Mouse (Mus musculus) embryonic fibroblast, embryonic 13.5 days (primary cell): ENCODE data around the gene Psd.

ENCODE experiments used
- CTCF ChIP-seq: IDR thresholded peaks from 2 replicates; pipeline ENCODE4 v1.5.1; 2011; ENCODE audit warnings: mild to moderate bottlenecking, control low read depth, low read length, moderate library complexity, borderline replicate concordance; ENCODE audit not compliant: insufficient read depth
- POLR2A ChIP-seq: IDR thresholded peaks from 2 replicates; pipeline ENCODE4 v1.6.1; 2011; ENCODE audit warnings: low read depth, mild to moderate bottlenecking, control low read depth, low read length, moderate library complexity

GRCm38 (mm10) chr19:46344710-46345419 is 17.9 kb upstream of the Psd start:
- TF ChIP-seq CTCF (no peak), POLR2A (no peak)
